Mouse (Mus musculus) megakaryocyte, embryonic 14.5 days (primary cell): Measurements from ENCODE around the gene Nrp2.

Source experiments
- FLI1 ChIP-seq: IDR thresholded peaks from 2 replicates; pipeline ENCODE4 v1.6.1; 2012; ENCODE audit warnings: low read length, inconsistent platforms, mixed read lengths
- GATA1 ChIP-seq: IDR thresholded peaks from 3 replicates; pipeline ENCODE4 v1.6.1; 2012; ENCODE audit warnings: mixed read lengths, low read length, inconsistent platforms, borderline replicate concordance

DNA sequence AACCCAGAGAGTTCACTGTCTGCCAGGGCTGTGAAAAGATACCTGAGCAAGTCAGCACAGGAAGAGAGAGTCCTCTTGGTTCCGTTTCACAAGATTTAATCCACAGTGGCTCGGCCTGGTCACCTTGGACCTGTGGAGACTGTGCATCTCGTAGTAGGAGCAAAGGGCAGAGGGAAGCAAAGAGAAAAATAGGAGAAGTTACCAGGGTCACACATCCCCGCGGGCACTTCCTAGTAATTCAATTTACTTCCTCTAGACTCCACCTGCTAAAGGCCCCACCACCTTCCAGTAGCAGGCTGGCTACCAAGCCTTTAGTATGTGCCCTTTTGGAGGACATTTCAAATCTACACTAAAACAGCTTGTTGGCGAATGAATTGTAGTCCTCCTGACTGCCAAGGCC lies 11.9 kb upstream of the Nrp2 start:
- no peak for TF ChIP-seq GATA1
- TF ChIP-seq FLI1, result no peak
